ENCODE assay signal across 23 mouse cellular contexts in the genomic region with DNA sequence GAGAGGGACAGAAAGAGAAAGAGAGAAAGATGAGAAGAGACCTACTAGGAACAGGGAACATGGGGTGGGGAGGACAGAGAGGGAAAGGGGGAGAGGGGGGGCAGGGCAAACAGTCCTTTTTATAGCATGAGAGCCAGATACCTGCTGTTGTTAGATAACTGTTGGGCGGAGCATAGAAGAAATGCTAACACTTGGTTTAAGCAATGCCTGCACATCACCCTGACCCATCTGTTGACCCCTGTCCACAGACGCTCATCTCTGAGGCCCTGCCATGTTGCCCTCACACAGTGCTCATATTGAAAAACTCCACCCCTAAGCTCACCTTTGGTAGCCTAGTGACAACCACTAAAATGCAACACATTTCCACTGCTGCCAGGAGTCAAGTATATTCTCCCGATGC.
DNase-seq lines count a peak whose midpoint lies in the region; ATAC-seq and TF ChIP-seq lines count a peak whose summit lies in the region.
"Had no signal": no experiment of that assay in that cellular context is flagged by ENCODE, and none has a peak within 500 bp of the region (broad histone marks: within the 10 kb centered on the region; RNA-seq: fewer than 3 reads in every experiment).

No protein-coding gene starts in this region.

- H3K4me2 ChIP-seq in neural tube, embryonic 13.5 days = no peak overlapping the region
- H3K4me2 ChIP-seq in liver, embryonic 14.5 days (ENCODE audit: low read depth) = no peak overlapping the region
- H3K4me2 ChIP-seq: embryonic facial prominence, embryonic 13.5 days; forebrain, embryonic 13.5 days; hindbrain, embryonic 12.5 days had no signal

- DNase-seq in neural tube, embryonic 10.5 days (ENCODE audit: extremely low spot score, low spot score) = no peak
- DNase-seq in R1 (ENCODE audit: low read depth, low spot score) = peak; percentile 66
- no peak for DNase-seq in liver, embryonic 14.5 days (ENCODE audit: low read depth in 3 of 3, low spot score in 3 of 3)
- DNase-seq in kidney, postnatal 4 days = no peak
- DNase-seq: B cell, adult 2 months; cerebellum, adult 2 months; cerebellum, postnatal 25 days; embryo, embryonic 11 days; gastrocnemius, adult 2 months; kidney, postnatal 36 days; left cerebral cortex, postnatal 4 days; lung, postnatal 36 days had no signal

- 77% methylated on average over 3 of the region's 3 CpGs for WGBS in neural tube, embryonic 13.5 days
- WGBS in liver, embryonic 14.5 days (ENCODE audit: insufficient replicate concordance) = 43% methylated on average over 3 of the region's 3 CpGs

- no peak for TF ChIP-seq EP300 in liver, embryonic 14.5 days (IDR thresholded peaks at IDR 0.05; ENCODE audit: low read depth)

- H3K9me3 ChIP-seq in neural tube, embryonic 13.5 days = no peaks in the 10 kb centered on the region
- no peaks in the 10 kb centered on the region for H3K9me3 ChIP-seq in liver, embryonic 14.5 days (ENCODE audit: control insufficient read depth, low read length)
- H3K9me3 ChIP-seq: embryonic facial prominence, embryonic 13.5 days; forebrain, embryonic 13.5 days; hindbrain, embryonic 12.5 days; midbrain, embryonic 10.5 days had no signal

- no peak overlapping the region for H3K9ac ChIP-seq in neural tube, embryonic 13.5 days
- no peak overlapping the region for H3K9ac ChIP-seq in liver, embryonic 14.5 days (replicated peaks)
- H3K9ac ChIP-seq: embryonic facial prominence, embryonic 13.5 days; forebrain, embryonic 13.5 days; hindbrain, embryonic 12.5 days had no signal

- no peaks in the 10 kb centered on the region for H3K36me3 ChIP-seq in neural tube, embryonic 13.5 days
- H3K36me3 ChIP-seq in liver, embryonic 14.5 days (replicated peaks; ENCODE audit: control insufficient read depth, insufficient read depth, low read depth) = no peaks in the 10 kb centered on the region
- H3K36me3 ChIP-seq: embryonic facial prominence, embryonic 13.5 days; hindbrain, embryonic 12.5 days; midbrain, embryonic 10.5 days had no signal

- no peak overlapping the region for H3K4me3 ChIP-seq in neural tube, embryonic 13.5 days
- no peak overlapping the region for H3K4me3 ChIP-seq in liver, embryonic 14.5 days (ENCODE audit: insufficient read depth in 1 of 2, low read depth in 2 of 2, low read length in 2 of 2)
- H3K4me3 ChIP-seq: embryonic facial prominence, embryonic 13.5 days; erythroblast, embryonic 14.5 days; forebrain, embryonic 13.5 days; gastrocnemius, adult 2 months; hindbrain, embryonic 12.5 days; left cerebral cortex, adult 2 months; midbrain, embryonic 10.5 days; myocyte had no signal

- ATAC-seq in neural tube, embryonic 13.5 days (ENCODE audit: low read depth) = no peak
- ATAC-seq in liver, embryonic 14.5 days (ENCODE audit: insufficient read depth) = peak; percentile 47; the same call in 1 of the 2 replicates
- ATAC-seq in erythroid progenitor cell, adult 5-6 weeks (replicated peaks; ENCODE audit: low FRiP score, poor library complexity, severe bottlenecking) = no peak
- no peak for ATAC-seq in megakaryocyte, adult 5-6 weeks (ENCODE audit: poor library complexity, severe bottlenecking)
- ATAC-seq: intestine, postnatal 0 days had no signal

- no peak for TF ChIP-seq CTCF in liver, embryonic 14.5 days (IDR thresholded peaks at IDR 0.05; ENCODE audit: low read depth)

- H3K27me3 ChIP-seq in neural tube, embryonic 13.5 days = no peaks in the 10 kb centered on the region
- H3K27me3 ChIP-seq in liver, embryonic 14.5 days (ENCODE audit: control insufficient read depth, insufficient read depth, low read length) = no peaks in the 10 kb centered on the region
- H3K27me3 ChIP-seq: embryonic facial prominence, embryonic 13.5 days; forebrain, embryonic 13.5 days; hindbrain, embryonic 12.5 days had no signal

- 0 out of 2 replicates have a peak, but pooled peaks cover 9% of the 10 kb centered on the region for H3K4me1 ChIP-seq in neural tube, embryonic 13.5 days (replicated peaks)
- H3K4me1 ChIP-seq in liver, embryonic 14.5 days (replicated peaks; ENCODE audit: control insufficient read depth in 2 of 2, insufficient read depth in 2 of 2, low read length in 1 of 2) = peaks cover 2 to 10% of the 10 kb centered on the region in 2 experiments; a peak in 2 of 4 replicates
- H3K4me1 ChIP-seq: midbrain, embryonic 10.5 days had no signal

- H3K27ac ChIP-seq in neural tube, embryonic 13.5 days (replicated peaks) = 0 out of 2 replicates have a peak overlapping the region, but pooled peaks have one; percentile 13
- no peak overlapping the region for H3K27ac ChIP-seq in liver, embryonic 14.5 days
- H3K27ac ChIP-seq: forebrain, embryonic 13.5 days; gastrocnemius, adult 2 months; hindbrain, embryonic 12.5 days; left cerebral cortex, adult 2 months; midbrain, embryonic 10.5 days had no signal
